Mouse (Mus musculus): ENCODE results near the gene Celf1. TPM values are rescaled to one million over a fixed set of nuclear protein-coding genes. Genes with fewer than 3 reads are reported as not detected.

Gene Celf1
- 105 and 120 TPM in 2 replicates for polyA plus RNA-seq (2012; rRNA removed)

DNA sequence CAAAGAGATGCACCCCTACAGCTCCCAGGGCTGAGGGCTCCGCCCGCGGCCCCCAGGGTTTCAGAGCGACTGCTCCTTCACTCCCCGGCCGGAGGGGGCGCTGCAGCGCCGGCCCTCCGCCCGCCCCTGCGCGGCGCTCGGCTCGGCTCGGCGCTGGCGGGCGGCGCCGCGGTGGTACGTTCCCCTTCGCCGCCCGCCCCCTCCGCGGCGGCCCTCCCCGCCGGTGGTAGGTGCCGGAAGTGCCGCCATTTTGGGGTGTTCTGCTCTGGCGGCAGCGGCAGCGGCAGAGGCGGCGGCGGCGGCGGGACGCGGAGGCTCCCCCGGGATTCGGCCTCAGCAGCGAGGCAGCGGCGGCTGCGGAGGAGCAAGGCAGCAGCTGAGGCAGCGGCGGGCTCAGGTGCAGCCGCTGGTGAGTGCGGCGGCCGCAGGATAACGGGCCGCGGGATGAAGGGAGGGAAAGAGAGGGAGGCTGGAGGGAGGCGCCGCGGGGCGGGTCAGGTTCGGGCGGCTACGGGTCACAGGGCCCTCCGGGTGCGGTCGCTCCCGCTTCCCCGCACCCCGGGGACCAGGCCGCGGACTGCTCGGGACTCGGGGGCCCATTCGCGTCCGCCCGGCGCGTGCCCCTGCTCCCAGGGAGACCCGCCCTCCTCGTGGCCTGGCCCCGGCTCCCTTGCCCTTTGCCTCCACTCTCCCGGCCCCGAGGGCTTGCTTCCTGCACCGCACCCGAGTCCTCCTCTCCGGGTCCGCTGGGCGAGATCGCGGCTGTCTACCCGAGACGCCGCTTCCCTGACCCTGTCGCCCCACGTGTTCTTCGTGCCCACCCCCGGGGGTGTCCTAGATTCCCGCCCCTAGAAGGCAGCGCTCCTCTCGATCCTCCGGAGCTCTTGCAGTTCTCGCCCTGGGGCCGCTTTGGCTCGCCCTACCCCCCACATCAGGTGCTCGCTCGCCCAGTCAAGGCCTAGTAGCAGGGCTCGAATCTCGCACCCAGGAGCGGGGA lies at the start of gene Celf1:
TSS of gene Celf1 (plus strand) at position 150 of the 997 bp plus-strand sequence.

DNA sequence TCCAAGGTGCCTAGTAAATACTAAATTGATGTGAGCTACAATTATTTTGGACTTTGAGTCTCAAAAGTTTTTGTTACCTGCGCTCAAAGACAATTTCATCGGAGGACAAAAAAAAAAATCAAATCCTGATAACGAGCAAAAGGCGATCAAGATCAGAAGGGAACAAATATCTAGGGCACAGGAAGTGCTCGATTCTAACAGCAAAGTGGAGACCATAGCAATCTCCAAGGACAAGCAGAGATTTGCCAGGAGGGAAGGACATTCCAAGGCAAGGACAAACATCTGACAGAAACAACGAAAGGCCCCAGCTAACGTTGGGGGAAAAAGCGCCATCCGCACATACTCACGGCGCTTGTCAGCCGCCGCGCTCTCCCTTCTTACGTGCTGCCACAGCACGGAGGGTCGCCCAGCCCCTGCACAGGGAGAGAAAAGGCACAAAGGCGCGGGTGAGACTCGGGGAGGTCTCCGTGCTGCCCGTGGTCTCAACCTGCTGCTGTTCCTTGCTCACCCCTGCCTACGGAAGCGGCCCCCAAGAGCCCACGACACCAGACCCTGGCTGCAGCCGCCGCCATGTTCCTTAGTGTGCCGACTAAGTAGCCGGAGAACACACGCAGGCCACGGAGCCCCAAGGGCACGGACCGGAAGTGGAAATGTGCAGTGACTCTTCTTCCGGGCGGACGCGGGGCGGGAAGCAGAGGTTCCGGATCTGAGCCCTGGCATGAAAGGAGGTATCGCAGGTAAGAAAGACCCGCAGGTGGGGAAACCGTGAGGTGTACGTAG lies 35.9 kb upstream of the Celf1 start, which contains the start of the genes Kbtbd4 and Ndufs3:
TSS of gene Kbtbd4 (plus strand) at position 665 of the 780 bp plus-strand sequence.
TSS of gene Ndufs3 (minus strand) at position 752 of the 780 bp plus-strand sequence.

DNA sequence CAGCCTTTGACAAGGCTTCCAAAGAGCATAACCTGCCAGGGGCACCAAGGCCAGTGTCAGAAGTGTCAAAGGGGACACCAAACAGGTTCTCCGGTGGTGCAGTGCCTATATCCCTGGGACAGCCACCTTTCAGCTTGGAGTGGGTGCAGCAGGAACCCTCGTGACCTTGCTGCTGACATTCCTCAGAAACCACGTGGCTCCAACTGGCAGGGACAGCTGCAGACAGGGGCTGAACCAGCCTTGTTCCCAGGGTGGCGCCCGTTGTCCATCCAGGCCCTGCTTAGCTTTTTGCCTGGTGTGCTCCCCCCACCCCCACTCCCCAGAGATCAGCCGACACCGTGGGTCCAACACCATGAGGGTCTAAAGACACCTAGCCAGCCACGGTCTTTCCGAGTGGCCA lies 95.2 kb downstream of the Celf1 start, which contains the start of gene Rapsn:
TSS of gene Rapsn (plus strand) at position 236 of the 400 bp plus-strand sequence.

DNA sequence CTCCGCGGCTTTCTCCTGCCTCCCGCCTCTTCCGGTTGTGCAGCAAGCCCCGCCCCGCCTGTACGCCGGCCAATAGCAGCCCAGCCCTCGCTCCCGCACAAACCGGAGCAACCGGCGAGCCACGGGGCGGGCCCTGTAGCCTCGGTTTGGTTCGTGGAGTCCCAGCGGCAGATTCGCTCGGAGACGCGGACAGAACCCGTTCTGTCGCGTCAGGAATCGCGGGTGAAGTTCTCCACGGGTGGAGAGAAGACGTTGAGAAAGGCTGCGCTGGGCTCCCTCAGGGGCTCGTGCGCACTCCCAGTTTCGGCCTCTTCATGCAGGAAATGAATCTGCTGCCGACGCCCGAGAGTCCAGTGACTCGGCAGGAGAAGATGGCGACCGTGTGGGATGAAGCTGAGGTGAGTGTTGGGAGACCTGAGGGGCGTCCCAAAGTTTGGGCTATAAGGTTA lies 113.8 kb downstream of the Celf1 start, which contains the start of gene Psmc3:
TSS of gene Psmc3 (plus strand) at position 76 of the 449 bp plus-strand sequence.

Other genes starting within 250 kb of the Celf1 start
- gene Fnbp4, start 195.0 kb upstream of the Celf1 start, polyA plus RNA-seq (2012; rRNA removed): 144 and 148 TPM in 2 replicates
- gene Agbl2, start 157.7 kb upstream of the Celf1 start, polyA plus RNA-seq (2012; rRNA removed): 0.96 and 1.1 TPM in 2 replicates
- 150 and 167 TPM in 2 replicates for gene Mtch2, start 93.2 kb upstream of the Celf1 start, polyA plus RNA-seq (2012; rRNA removed)
- gene C1qtnf4, start 54.5 kb upstream of the Celf1 start, polyA plus RNA-seq (2012; rRNA removed): 106 and 128 TPM in 2 replicates
- 36.8 and 41.3 TPM in 2 replicates for gene Kbtbd4, start 35.6 kb upstream of the Celf1 start, polyA plus RNA-seq (2012; rRNA removed)
- 166 and 176 TPM in 2 replicates for gene Ndufs3, start 35.6 kb upstream of the Celf1 start, polyA plus RNA-seq (2012; rRNA removed)
- 0.87 and 3.8 TPM in 2 replicates for gene Rapsn, start 95.2 kb downstream of the Celf1 start, polyA plus RNA-seq (2012; rRNA removed)
- 189 and 195 TPM in 2 replicates for gene Psmc3, start 113.6 kb downstream of the Celf1 start, polyA plus RNA-seq (2012; rRNA removed)
- gene Slc39a13, start 130.0 kb downstream of the Celf1 start, polyA plus RNA-seq (2012; rRNA removed): 50.2 and 64.7 TPM in 2 replicates
- gene Spi1, start 142.0 kb downstream of the Celf1 start, polyA plus RNA-seq (2012; rRNA removed): 6.7 and 6.9 TPM in 2 replicates
- 0.02 and 0.08 TPM in 2 replicates for gene Mybpc3, start 177.8 kb downstream of the Celf1 start, polyA plus RNA-seq (2012; rRNA removed)
- gene Madd, start 243.5 kb downstream of the Celf1 start, polyA plus RNA-seq (2012; rRNA removed): 89.0 and 90.3 TPM in 2 replicates

Data from central nervous system, embryonic 14 days (tissue).